Mouse (Mus musculus): ENCODE results near the gene Fam50b. TPM values are rescaled to one million over a fixed set of nuclear protein-coding genes. Genes with fewer than 3 reads are reported as not detected.
A peak's percentile ranks its signal among the peaks of the same experiment; 100 is the strongest.

Fam50b gene
- polyA plus RNA-seq, 1 experiment = not detected

- H3K27me3 ChIP-seq (replicated peaks) = no peaks in the 10 kb centered on the region
- TF ChIP-seq FLI1 (IDR thresholded peaks at IDR 0.05; ENCODE audit: low read length) = no peak
- no peak for TF ChIP-seq GATA1 (IDR thresholded peaks at IDR 0.05; ENCODE audit: borderline replicate concordance, low read length)
- no peak overlapping the region for H3K4me3 ChIP-seq (replicated peaks)
- peaks cover 34% of the 10 kb centered on the region for H3K4me1 ChIP-seq
- no peaks in the 10 kb centered on the region for H3K36me3 ChIP-seq (replicated peaks; ENCODE audit: low read length)
- H3K9me3 ChIP-seq = 0 out of 2 replicates have a peak, but pooled peaks cover 4% of the 10 kb centered on the region
Observed at GRCm38 (mm10) chr13:34733780-34734179, 870 bp upstream of the Fam50b start.

- TF ChIP-seq GATA1 (IDR thresholded peaks at IDR 0.05; ENCODE audit: borderline replicate concordance, low read length) (no peak), FLI1 (IDR thresholded peaks at IDR 0.05; ENCODE audit: low read length) (no peak)
Observed at GRCm38 (mm10) chr13:34737968-34738698, 3.5 kb downstream of the Fam50b start.

GRCm38 (mm10) chr13:34738699-34738973, 4.0 kb downstream of the Fam50b start:
- H3K36me3 ChIP-seq (replicated peaks; ENCODE audit: low read length) = no peaks in the 10 kb centered on the region
- TF ChIP-seq FLI1 (IDR thresholded peaks at IDR 0.05; ENCODE audit: low read length) (no peak), GATA1 (IDR thresholded peaks at IDR 0.05; ENCODE audit: borderline replicate concordance, low read length) (no peak)
- H3K4me3 ChIP-seq (replicated peaks) = no peak overlapping the region
- no peaks in the 10 kb centered on the region; the same call in 1 of the 2 replicates for H3K9me3 ChIP-seq
- no peaks in the 10 kb centered on the region for H3K27me3 ChIP-seq (replicated peaks)
- peaks cover 33% of the 10 kb centered on the region for H3K4me1 ChIP-seq

More at GRCm38 (mm10) chr13:34737968-34738698, 3.5 kb downstream of the Fam50b start:
- no peaks in the 10 kb centered on the region for H3K27me3 ChIP-seq (replicated peaks)
- no peaks in the 10 kb centered on the region; the same call in 1 of the 2 replicates for H3K9me3 ChIP-seq
- no peak overlapping the region for H3K4me3 ChIP-seq (replicated peaks)
- peaks cover 38% of the 10 kb centered on the region for H3K4me1 ChIP-seq
- no peaks in the 10 kb centered on the region for H3K36me3 ChIP-seq (replicated peaks; ENCODE audit: low read length)

- no peak overlapping the region for H3K4me3 ChIP-seq (replicated peaks)
- no peaks in the 10 kb centered on the region; the same call in 1 of the 2 replicates for H3K9me3 ChIP-seq
- H3K27me3 ChIP-seq (replicated peaks) = no peaks in the 10 kb centered on the region
- H3K4me1 ChIP-seq = peaks cover 30% of the 10 kb centered on the region
- no peaks in the 10 kb centered on the region for H3K36me3 ChIP-seq (replicated peaks; ENCODE audit: low read length)
- TF ChIP-seq FLI1 (IDR thresholded peaks at IDR 0.05; ENCODE audit: low read length) (no peak), GATA1 (IDR thresholded peaks at IDR 0.05; ENCODE audit: borderline replicate concordance, low read length) (no peak)
Observed at GRCm38 (mm10) chr13:34739071-34739470, 4.4 kb downstream of the Fam50b start.

- H3K9me3 ChIP-seq = peaks cover 7% of the 10 kb centered on the region
- peaks cover 14% of the 10 kb centered on the region for H3K4me1 ChIP-seq
- H3K4me3 ChIP-seq (replicated peaks) = no peak overlapping the region
- H3K36me3 ChIP-seq (replicated peaks; ENCODE audit: low read length) = no peaks in the 10 kb centered on the region
- no peak for TF ChIP-seq FLI1 (IDR thresholded peaks at IDR 0.05; ENCODE audit: low read length)
- no peak for TF ChIP-seq GATA1 (IDR thresholded peaks at IDR 0.05; ENCODE audit: borderline replicate concordance, low read length)
- peaks cover 5% of the 10 kb centered on the region for H3K27me3 ChIP-seq (replicated peaks)
Observed at GRCm38 (mm10) chr13:34741254-34741653, 6.6 kb downstream of the Fam50b start.

GRCm38 (mm10) chr13:34741813-34742568, 7.3 kb downstream of the Fam50b start:
- peaks cover 14% of the 10 kb centered on the region for H3K4me1 ChIP-seq
- TF ChIP-seq FLI1 (IDR thresholded peaks at IDR 0.05; ENCODE audit: low read length) = no peak
- TF ChIP-seq GATA1 (IDR thresholded peaks at IDR 0.05; ENCODE audit: borderline replicate concordance, low read length) = no peak
- peaks cover 14% of the 10 kb centered on the region for H3K9me3 ChIP-seq
- no peak overlapping the region for H3K4me3 ChIP-seq (replicated peaks)
- peaks cover 12% of the 10 kb centered on the region for H3K27me3 ChIP-seq (replicated peaks)
- H3K36me3 ChIP-seq (replicated peaks; ENCODE audit: low read length) = no peaks in the 10 kb centered on the region

- Histone ChIP-seq H3K36me3 (replicated peaks; ENCODE audit: low read length) (no peaks in the 10 kb centered on the region), H3K9me3 (peaks cover 22% of the 10 kb centered on the region), H3K4me3 (replicated peaks) (peak overlapping the region; percentile 43), H3K27me3 (replicated peaks) (peaks cover 15% of the 10 kb centered on the region), H3K4me1 (peaks cover 9% of the 10 kb centered on the region)
- no peak for TF ChIP-seq GATA1 (IDR thresholded peaks at IDR 0.05; ENCODE audit: borderline replicate concordance, low read length)
Observed at GRCm38 (mm10) chr13:34746811-34747210, 12.2 kb downstream of the Fam50b start.

GRCm38 (mm10) chr13:34748530-34748929, 13.9 kb downstream of the Fam50b start:
- TF ChIP-seq GATA1 (IDR thresholded peaks at IDR 0.05; ENCODE audit: borderline replicate concordance, low read length) (no peak), FLI1 (IDR thresholded peaks at IDR 0.05; ENCODE audit: low read length) (no peak)
- Histone ChIP-seq H3K4me1 (0 out of 2 replicates have a peak, but pooled peaks cover 3% of the 10 kb centered on the region), H3K36me3 (replicated peaks; ENCODE audit: low read length) (no peaks in the 10 kb centered on the region), H3K27me3 (replicated peaks) (peaks cover 15% of the 10 kb centered on the region), H3K4me3 (replicated peaks) (no peak overlapping the region), H3K9me3 (peaks cover 22% of the 10 kb centered on the region)

- H3K4me3 ChIP-seq (replicated peaks) = peak overlapping the region; percentile 60
- peaks cover 8% of the 10 kb centered on the region for H3K27me3 ChIP-seq (replicated peaks)
- H3K9me3 ChIP-seq = no peaks in the 10 kb centered on the region
- H3K4me1 ChIP-seq = peaks cover 11% of the 10 kb centered on the region
- no peaks in the 10 kb centered on the region for H3K36me3 ChIP-seq (replicated peaks; ENCODE audit: low read length)
- TF ChIP-seq GATA1 (IDR thresholded peaks at IDR 0.05; ENCODE audit: borderline replicate concordance, low read length) (no peak), FLI1 (IDR thresholded peaks at IDR 0.05; ENCODE audit: low read length) (no peak)
Observed at GRCm38 (mm10) chr13:34759202-34759601, 24.6 kb downstream of the Fam50b start.

Data from megakaryocyte, embryonic 14.5 days (primary cell).